Mouse (Mus musculus) telencephalon, adult 2 months (tissue): Measurements from ENCODE around the gene Amer2.

Experiments
- DNase-seq: peaks from one replicate; pipeline ENCODE4 v3.0.0-alpha.2; 2011; ENCODE audit warnings: low read depth, low spot score

Gene Amer2

GRCm38 (mm10) chr14:60386591-60387501, 13.8 kb downstream of the Amer2 start:
- no peak for DNase-seq

DNA sequence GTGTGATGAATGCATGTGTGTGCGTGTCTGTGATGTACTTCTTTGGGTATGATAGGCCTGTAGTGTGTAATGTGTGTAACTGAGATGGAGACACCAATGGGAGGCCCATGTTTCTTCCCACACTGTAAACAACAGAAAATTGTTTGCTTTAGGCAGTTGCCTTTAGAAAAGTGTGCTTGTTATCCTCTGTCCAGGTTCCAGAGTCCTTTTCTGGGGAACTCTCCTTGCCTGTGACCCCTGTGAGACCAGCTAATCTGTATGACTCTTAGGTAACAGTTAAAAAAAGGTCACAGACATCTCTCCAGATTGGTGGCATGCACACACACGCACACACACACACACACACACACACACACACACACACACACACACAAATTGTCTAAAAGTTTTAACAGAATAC, 15.3 kb downstream of the Amer2 start:
- no peak for DNase-seq

DNA sequence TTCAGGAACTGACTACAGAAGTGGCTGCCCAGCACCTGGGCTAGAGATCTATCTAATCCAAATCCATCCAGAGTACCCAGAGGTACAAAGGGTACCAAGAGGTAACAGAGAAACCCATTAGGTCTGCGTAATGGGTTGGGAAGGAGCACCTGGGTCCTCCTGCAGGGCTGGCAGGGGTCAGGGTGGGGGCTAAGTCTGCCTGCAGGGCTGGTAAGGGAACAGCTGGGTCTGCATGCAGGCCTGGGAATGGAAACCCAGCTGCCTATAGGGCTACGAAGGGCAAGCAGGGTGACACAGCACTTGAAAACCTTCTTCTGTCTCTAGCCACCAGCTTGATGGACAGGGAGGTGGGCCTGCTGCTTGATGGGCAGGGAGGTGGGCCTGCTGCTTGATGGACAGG, 19.1 kb downstream of the Amer2 start:
- DNase-seq, result no peak

- DNase-seq, result no peak
Observed at GRCm38 (mm10) chr14:60397321-60397720, 24.3 kb downstream of the Amer2 start.

DNA sequence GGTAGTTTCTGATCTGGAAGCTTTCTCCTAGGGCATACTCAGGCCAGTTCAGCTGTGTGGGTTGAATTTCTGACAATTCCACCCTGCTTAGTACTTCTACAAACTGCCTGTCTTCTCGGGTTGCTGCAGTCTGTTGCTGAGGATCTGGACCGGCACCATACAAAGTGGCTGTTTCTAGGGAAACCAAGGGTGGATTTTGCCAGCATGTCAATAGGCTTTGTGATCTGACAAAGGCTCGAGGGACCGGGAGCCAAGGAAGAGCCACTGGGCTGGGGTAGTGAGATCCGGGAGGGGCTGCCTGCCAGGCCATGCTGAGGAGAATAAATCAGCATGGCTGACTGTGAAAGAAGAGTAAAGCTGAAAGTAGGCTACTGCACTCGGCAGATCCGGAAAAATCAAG, 25.8 kb downstream of the Amer2 start:
- no peak for DNase-seq

- DNase-seq, result no peak
Observed at GRCm38 (mm10) chr14:60403228-60403627, 30.2 kb downstream of the Amer2 start.

GRCm38 (mm10) chr14:60405829-60406228, 32.8 kb downstream of the Amer2 start:
- DNase-seq, result no peak

DNA sequence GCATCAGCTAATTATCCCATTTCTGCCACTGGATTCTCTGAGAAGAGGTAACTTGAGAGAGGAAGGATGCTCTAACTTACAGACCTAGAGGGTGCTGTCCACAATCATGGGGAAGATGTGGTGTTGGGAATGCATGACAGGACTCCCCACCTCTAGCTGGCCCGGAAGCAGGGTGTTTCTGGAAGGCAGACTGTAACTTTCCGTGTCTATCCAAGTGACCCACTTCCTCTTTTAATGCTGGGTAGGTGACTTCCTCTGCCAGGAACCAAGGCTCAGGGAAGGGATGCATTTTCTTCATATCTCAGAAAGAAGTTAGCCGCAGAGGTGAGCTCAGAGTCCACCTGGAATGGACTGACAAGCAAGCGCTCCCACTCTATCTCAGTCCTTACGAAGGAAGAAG, 33.5 kb downstream of the Amer2 start:
- DNase-seq, result no peak

GRCm38 (mm10) chr14:60407319-60407718, 34.3 kb downstream of the Amer2 start:
- DNase-seq, result peak; percentile 50

DNA sequence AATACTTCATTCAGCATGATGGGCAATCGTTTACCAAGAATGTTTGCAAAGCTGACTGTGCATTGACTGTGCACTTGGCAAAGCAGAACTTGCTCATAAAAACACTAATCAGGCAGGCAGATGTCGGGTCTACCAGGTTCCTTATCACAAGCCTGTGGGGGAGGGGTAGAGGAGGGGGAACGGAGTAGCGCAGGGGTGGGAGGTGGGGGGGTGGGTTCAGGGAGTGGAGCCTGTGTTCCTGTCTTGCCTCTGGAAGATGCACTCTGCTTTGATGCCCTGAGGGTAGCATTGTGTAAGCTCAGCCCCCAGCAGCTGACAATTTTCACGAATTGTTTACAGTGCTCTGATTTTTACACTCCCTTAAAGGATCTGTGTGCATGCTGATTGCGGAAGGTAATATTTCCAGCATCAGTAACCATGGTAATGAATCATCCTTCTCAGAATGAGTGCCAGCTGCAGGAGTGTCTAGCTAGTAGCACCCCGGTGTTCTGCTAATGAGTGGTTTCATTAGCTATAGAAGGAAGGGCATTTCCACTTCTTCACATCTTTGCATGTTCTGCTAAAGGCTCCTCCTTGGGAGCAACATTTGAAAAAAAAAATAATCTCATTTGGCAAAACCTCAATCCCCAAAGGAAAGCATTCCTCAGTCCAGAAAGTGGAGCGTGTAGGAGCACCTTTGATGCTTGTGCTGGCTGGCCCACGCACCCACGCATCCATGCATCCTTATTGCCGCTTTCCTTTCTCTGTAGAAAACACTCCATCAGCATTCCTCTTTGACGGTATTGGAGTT, 36.8 kb downstream of the Amer2 start:
- DNase-seq, result peak; percentile 83

DNA sequence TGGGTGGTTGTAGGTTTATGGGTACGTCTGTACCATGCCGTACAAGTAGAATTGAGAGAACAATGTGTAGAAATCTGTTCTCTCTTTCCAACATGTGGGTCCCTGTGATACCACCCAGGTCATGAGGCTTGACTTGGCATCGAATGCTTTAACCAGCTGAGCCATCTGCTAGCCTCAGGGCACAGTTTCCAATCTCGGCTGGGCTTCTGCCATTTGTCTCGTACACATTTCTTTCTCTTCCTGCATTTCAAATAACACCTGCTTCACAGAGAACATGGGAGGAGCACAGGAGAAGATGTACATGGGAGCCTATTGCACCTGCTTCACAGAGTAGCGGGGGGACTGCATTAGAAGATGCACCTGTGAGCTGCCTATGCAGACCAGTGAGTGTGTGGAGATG, 38.2 kb downstream of the Amer2 start:
- DNase-seq, result no peak

- peak; percentile 85 for DNase-seq
Observed at GRCm38 (mm10) chr14:60414691-60415090, 41.6 kb downstream of the Amer2 start.

DNA sequence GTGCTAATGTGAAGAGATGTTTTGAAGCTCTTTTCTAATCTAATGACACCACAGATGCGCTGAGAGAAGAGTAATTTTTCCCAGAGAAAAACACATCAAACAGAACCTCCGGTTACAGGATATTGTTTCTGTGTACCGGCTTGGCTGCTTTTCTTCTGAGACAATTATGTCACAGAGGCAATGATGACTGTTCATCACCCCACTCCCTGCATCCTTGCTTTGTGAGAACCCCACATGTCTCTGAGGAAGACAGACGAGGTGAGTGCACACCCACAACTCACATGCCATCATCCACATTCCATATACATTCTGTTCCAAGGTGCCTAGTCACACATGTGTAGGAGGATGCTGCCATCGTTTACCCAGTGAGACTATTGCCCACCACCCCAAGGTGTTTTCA, 44.9 kb downstream of the Amer2 start:
- peak; percentile 50 for DNase-seq

- no peak for DNase-seq
Observed at GRCm38 (mm10) chr14:60422920-60423319, 49.9 kb downstream of the Amer2 start.

GRCm38 (mm10) chr14:60424174-60424573, 51.1 kb downstream of the Amer2 start:
- no peak for DNase-seq

DNA sequence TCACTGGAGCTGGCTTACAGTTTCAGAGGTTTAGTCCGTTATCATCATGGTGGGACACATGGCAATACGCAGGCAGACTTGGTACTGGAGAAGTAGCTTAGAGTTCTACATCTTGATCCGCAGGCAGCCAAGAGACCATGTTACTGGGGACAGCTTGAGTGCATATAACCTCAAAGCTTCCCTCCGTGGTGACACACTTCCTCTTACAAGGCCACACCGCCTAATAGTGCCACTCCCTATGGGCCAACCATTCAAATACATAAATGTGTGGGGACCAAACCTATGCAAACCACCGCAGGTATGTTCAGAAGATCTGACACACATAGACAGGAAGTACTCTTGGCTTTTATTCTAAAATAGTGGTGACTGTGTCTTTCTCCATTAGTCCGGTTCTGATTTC, 52.5 kb downstream of the Amer2 start:
- no peak for DNase-seq

DNA sequence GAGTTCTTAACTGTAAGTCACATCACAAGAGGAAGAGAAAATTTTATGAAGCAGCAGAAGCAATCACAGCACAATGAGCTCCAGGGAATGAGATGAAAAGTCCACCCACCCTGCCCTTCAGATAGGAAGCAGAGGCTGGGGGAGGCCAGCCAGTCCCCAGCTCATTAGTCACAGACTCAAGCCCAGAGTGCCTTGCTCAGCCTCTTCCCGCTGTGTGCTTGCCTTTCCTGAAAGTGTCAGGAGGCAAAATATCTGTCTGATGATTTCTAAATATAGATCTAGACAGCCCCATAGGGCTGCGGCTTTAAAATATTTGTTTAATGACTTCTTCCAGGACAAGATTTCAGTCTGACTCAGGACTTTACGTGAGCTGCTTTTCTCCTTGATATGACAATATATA, 54.8 kb downstream of the Amer2 start:
- no peak for DNase-seq

GRCm38 (mm10) chr14:60429513-60429912, 56.5 kb downstream of the Amer2 start:
- no peak for DNase-seq

GRCm38 (mm10) chr14:60431515-60431914, 58.5 kb downstream of the Amer2 start:
- no peak for DNase-seq

- no peak for DNase-seq
Observed at GRCm38 (mm10) chr14:60432136-60432535, 59.1 kb downstream of the Amer2 start.

DNA sequence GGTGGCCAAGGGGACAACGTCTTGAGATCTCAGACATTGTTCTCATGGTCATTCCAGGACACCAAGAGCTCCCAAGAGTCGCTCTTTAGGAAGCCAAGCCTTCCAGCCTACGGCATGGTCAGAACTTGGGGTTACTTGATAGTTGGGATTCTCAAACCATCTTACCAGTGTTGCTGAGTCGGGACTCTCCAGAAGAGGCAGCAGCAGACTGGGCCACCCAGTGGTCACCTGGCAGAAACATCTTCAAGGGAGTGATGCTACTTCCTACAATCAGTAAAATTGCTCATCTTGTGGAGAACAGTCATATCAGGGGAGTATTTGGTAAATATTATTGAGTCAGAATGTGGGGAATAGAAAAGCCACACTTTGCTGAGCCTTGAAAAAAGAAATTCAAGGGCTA, 62.5 kb downstream of the Amer2 start:
- DNase-seq, result no peak

DNA sequence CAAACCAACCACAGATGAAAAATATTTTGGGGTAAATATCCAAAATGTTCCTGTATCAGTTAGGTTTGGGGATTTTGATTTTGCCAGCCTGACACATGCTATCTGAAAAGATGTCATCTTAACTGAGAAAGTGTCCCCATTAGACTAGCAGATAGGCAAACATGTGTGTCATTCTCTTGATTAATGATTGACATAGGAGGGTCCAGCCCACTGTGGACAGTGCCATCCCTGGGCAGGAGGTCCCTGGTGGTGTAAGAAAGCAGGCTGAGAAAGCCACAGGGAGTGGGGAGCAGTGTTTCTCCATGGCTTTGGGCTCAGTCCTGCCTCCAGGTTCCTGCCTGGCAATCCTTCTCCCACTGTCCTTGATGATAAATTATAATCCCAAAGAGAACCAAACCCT, 63.3 kb downstream of the Amer2 start:
- no peak for DNase-seq
